Mouse (Mus musculus): ENCODE results near the gene Tomm20.

DNA sequence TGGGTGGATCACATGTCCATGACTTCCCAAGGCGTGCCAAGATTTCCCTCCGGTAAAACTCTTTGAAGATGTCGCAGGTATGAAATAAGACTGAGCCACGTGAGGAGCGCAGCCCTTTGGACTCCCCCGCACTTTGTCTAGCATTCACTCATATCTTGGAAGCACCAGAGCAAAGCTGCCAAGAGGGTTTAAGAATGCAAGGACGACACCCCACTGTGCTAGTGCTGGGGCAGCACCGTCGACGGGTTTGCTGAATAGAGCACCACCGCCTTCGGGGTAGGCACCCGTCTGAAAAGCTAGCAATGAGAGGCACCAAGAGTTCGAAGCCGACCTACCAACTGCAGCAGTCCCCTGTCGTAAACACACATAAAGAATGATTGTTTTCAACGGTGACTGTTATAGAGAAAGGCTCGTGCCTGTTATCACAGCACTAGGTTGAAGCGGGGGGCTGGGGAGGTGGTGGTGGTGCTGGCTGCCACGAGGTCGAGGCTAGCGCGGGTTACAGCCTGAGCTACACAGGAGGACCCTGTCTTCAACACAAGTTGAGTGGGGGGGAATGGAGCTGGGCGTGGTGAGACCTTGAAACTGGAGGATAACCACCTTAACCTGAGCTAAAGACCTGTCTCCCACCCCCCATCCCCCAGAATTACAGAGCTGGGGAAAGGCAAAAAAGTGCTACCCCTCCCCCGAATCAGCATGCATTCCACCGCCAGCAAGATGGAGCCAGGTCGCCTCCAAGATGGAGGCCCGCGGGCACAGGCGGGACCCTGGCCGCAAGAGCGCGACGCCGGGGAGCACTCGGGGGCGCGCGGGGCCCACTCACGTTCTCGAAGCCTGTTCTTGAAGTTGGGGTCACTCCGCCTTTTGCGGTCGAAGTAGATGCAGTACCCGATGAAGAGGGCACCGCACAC lies 608 bp downstream of the Tomm20 start:
- no peak for TF ChIP-seq CTCF (IDR thresholded peaks at IDR 0.05; ENCODE audit: borderline replicate concordance, control insufficient read depth, extremely low read depth, insufficient read depth, low read length, poor library complexity)
- no peak for TF ChIP-seq POLR2A (IDR thresholded peaks at IDR 0.05; ENCODE audit: control insufficient read depth, extremely low read depth, insufficient read depth, low read length, poor library complexity)
